Mouse (Mus musculus) limb, embryonic 10.5 days (tissue): ENCODE measurements at regions not wholly inside any gene's neighbourhood (a gene's known extent, or its start where the extent isn't known, plus 50 kb on each side); places are given as distances from the start of the nearest gene placed in this dataset.

Experiments used
- DNase-seq: peaks from one replicate; pipeline ENCODE4 v3.0.0-alpha.2; 2017; ENCODE audit warnings: low spot score
- H3K27ac ChIP-seq: fragments of 300-500 bp; sonication (generic); 2 replicates; pipeline ENCODE4 v1.5.1; 2016; ENCODE audit warnings: mild to moderate bottlenecking
- H3K27me3 ChIP-seq: fragments of 300-500 bp; sonication (generic); 2 replicates; pipeline ENCODE4 v1.6.1; 2016; ENCODE audit warnings: low read depth, mild to moderate bottlenecking; ENCODE audit not compliant: poor library complexity, severe bottlenecking
- H3K36me3 ChIP-seq: fragments of 300-500 bp; sonication (generic); 2 replicates; pipeline ENCODE4 v1.6.1; 2016; ENCODE audit warnings: mild to moderate bottlenecking, moderate library complexity
- H3K4me1 ChIP-seq: fragments of 300-500 bp; sonication (generic); 2 replicates; pipeline ENCODE4 v1.6.1; 2016
- H3K4me3 ChIP-seq: fragments of 300-500 bp; sonication (generic); 2 replicates; pipeline ENCODE4 v1.5.1; 2016; ENCODE audit warnings: mild to moderate bottlenecking, moderate library complexity
- H3K9me3 ChIP-seq: fragments of 300-500 bp; sonication (generic); replicated peaks from 2 replicates; pipeline ENCODE4 v1.6.1; 2016; ENCODE audit warnings: mild to moderate bottlenecking
- WGBS: fragments of 180-500 bp; shearing (Covaris S2); methylation state at CpG from one replicate; pipeline ENCODE4 v1.1.7; 2016; 5-methylcytosine and 5-hydroxymethylcytosine counted together

GRCm38 (mm10) chr10:39227499-39227942, 63.9 kb upstream of the Ccn6 start:
- Histone ChIP-seq H3K4me1 (peaks cover 38% of the 10 kb centered on the region), H3K27me3 (no peaks in the 10 kb centered on the region), H3K4me3 (peak overlapping the region; percentile 29), H3K9me3 (no peaks in the 10 kb centered on the region), H3K27ac (peak overlapping the region; percentile 50; the same call in 1 of the 2 replicates), H3K36me3 (no peaks in the 10 kb centered on the region)
- WGBS = 16% methylated on average over 13 of the region's 13 CpGs
- DNase-seq = peak; percentile 59

DNA sequence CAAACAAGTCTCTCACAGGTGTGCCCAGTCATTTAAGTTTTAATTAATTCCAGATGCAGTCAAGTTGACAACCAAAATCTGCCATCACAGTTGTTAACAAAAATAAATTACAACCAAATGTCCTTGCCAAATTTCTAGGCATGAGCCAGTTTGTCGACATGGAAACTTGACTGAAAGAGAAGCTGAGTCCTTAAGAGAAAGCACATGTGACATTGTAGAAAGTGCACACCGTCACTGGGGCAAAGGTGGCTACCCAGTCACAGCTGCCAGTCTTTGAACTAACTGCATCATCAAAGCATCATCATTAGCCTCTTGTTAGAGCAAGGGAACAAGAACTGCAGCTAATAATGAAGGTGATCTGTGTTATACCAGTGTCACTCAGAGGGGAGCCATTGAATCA, 62.9 kb upstream of the Ccn6 start:
- H3K36me3 ChIP-seq = no peaks in the 10 kb centered on the region
- no peaks in the 10 kb centered on the region for H3K9me3 ChIP-seq
- no peak overlapping the region for H3K4me3 ChIP-seq
- peak; percentile 60 for DNase-seq
- 11% methylated on average over 2 of the region's 2 CpGs for WGBS
- peak overlapping the region; percentile 75 for H3K27ac ChIP-seq
- peaks cover 38% of the 10 kb centered on the region for H3K4me1 ChIP-seq
- H3K27me3 ChIP-seq = no peaks in the 10 kb centered on the region

DNA sequence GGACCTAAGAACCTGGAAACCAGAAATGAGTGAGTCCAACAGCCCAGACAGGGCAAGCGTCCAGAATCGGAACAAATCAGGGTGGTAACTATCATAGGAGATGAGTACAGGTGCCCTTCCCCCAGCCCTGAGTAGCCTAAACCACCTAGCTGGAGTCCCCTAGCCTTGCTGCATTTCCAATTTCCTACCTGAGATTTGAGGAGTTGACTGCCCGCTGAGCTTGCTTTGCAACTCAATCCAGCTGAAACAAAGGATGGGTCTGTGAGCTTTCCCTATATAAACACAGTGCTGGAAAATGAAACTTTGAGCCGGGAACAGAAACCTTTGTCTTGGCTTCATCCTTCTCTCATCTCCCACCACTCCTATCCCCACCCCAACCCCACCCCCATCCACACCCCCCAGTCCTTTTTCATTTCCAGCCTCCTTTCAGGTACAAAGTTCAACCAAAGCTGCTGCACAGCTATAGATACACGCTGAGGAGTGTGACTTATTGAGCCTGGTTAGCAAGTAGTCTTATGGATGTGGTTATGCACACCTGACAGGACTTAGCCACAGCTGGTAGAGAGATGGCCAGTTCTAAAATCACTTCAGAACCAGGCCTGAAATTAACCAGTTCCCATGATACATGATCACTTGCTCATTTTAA, 61.0 kb upstream of the Ccn6 start:
- H3K36me3 ChIP-seq = no peaks in the 10 kb centered on the region
- DNase-seq = peak; percentile 27
- H3K4me3 ChIP-seq = no peak overlapping the region
- no peak overlapping the region for H3K27ac ChIP-seq
- WGBS = 60% methylated on average over 5 of the region's 5 CpGs
- H3K27me3 ChIP-seq = no peaks in the 10 kb centered on the region
- H3K4me1 ChIP-seq = peaks cover 50% of the 10 kb centered on the region
- H3K9me3 ChIP-seq = no peaks in the 10 kb centered on the region

- no peaks in the 10 kb centered on the region for H3K27me3 ChIP-seq
- no peak overlapping the region for H3K27ac ChIP-seq
- no peak overlapping the region for H3K4me3 ChIP-seq
- H3K9me3 ChIP-seq = 0 out of 2 replicates have a peak, but pooled peaks cover 2% of the 10 kb centered on the region
- no peak for DNase-seq
- no peaks in the 10 kb centered on the region for H3K36me3 ChIP-seq
- peaks cover 35% of the 10 kb centered on the region for H3K4me1 ChIP-seq
- 89% methylated on average over 2 of the region's 2 CpGs for WGBS
Measured at GRCm38 (mm10) chr10:39221028-39221427, 57.4 kb upstream of the Ccn6 start.

GRCm38 (mm10) chr10:39219366-39219765, 55.8 kb upstream of the Ccn6 start:
- no peak overlapping the region for H3K4me3 ChIP-seq
- no peaks in the 10 kb centered on the region for H3K36me3 ChIP-seq
- peaks cover 22% of the 10 kb centered on the region for H3K4me1 ChIP-seq
- no peak for DNase-seq
- WGBS = 42% methylated on average over 2 of the region's 2 CpGs
- no peak overlapping the region for H3K27ac ChIP-seq
- H3K27me3 ChIP-seq = no peaks in the 10 kb centered on the region
- H3K9me3 ChIP-seq = 0 out of 2 replicates have a peak, but pooled peaks cover 2% of the 10 kb centered on the region

- WGBS = 94% methylated on average over 5 of the region's 5 CpGs
- H3K27ac ChIP-seq = no peak overlapping the region
- H3K36me3 ChIP-seq = no peaks in the 10 kb centered on the region
- H3K4me1 ChIP-seq = peaks cover 20% of the 10 kb centered on the region
- 0 out of 2 replicates have a peak, but pooled peaks cover 2% of the 10 kb centered on the region for H3K9me3 ChIP-seq
- DNase-seq = no peak
- H3K27me3 ChIP-seq = no peaks in the 10 kb centered on the region
- no peak overlapping the region for H3K4me3 ChIP-seq
Measured at GRCm38 (mm10) chr10:39218151-39218550, 54.6 kb upstream of the Ccn6 start.

DNA sequence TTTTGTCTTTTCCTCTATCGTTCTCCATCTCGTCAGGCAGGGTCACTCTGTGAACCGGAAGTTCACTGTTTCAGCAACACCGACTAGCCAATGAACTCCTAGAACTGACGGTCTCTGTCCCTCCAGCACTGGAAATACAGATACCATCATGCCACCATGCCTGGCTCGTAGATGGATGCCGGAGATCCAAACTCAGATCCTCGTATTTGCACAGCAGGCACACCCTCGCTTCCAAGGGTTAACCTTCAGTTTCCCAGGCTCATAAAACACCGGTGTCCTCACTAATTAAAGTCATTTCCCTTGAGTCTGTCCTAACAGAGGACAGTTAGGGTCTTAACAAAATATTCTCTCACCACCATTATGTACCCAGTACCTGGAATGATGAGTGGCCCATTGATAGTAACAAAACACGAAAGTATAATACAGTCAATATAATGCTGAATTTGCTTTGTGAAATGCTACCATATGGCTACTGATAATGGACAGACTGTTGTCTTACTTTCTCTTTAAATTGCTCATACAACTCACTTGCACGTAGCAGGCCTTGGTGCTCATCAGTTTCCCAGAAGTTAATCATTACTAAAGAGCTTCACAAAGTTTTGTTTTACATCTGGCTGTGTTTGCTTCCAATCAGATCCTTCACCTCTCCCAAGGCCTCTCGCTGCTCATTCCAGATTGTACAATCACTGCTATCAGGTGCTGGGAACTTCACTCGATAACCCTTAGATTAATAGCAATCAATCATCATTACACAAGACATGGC, 52.7 kb upstream of the Ccn6 start:
- Histone ChIP-seq H3K4me3 (no peak overlapping the region), H3K36me3 (no peaks in the 10 kb centered on the region), H3K4me1 (peaks cover 20% of the 10 kb centered on the region), H3K9me3 (0 out of 2 replicates have a peak, but pooled peaks cover 2% of the 10 kb centered on the region), H3K27ac (no peak overlapping the region), H3K27me3 (no peaks in the 10 kb centered on the region)
- DNase-seq = no peak
- WGBS = 85% methylated on average over 14 of the region's 14 CpGs

- Histone ChIP-seq H3K4me1 (peaks cover 14% of the 10 kb centered on the region), H3K27me3 (no peaks in the 10 kb centered on the region), H3K36me3 (no peaks in the 10 kb centered on the region), H3K27ac (no peak overlapping the region), H3K9me3 (0 out of 2 replicates have a peak, but pooled peaks cover 2% of the 10 kb centered on the region), H3K4me3 (no peak overlapping the region)
- DNase-seq = no peak
- WGBS = 87% methylated on average over 4 of the region's 4 CpGs
Measured at GRCm38 (mm10) chr10:39214563-39214962, 51.0 kb upstream of the Ccn6 start.
